Mouse (Mus musculus): ENCODE data around the gene Sh3gl2.

Gene Sh3gl2

GRCm38 (mm10) chr4:85205071-85205635 is at the start of gene Sh3gl2:
Gene Sh3gl2, plus strand, starts transcription at chr4:85205126.
- peak; percentile 76 for DNase-seq

GRCm38 (mm10) chr4:85161156-85161555 is 43.8 kb upstream of the Sh3gl2 start:
- no peak for DNase-seq

DNA sequence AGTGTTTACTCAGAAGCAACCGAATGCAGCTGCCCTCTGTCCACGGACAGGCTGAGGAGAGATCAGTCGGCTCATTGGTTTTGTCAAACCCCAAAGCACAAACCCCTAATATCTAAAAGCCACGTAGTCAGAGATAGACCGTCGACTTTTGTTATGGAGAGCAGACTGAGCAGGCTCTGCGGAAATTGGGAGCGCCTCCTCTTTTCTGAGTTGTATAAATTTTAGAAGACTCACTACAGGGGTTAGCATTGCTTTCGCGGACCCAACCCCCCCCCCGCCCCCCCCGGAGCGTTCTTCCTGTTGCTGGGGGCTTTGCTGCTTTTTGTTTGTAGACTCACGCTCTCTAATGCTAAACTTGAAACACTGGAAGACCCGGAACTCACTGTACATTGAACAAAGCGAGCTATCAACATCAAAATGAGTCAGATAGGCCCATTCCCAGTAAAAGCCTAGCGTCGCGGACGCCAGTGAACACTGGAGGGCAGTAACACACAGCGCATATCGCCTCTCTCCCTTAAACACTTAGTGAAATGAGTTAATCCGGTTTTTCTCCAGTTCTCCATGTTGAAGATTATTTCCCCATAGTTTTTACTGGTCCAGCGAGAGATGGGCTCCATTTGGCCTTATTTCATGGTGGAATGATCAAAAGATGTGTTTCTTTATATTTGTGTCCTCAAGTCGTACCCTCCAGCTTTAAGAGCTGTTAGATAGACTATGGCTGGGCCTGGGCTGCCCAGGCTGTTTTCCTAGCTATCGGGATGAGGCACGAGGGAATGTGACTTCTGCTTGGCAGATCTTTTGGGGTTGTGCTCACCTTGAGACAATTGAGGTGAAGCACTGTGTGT is 42.2 kb upstream of the Sh3gl2 start:
- DNase-seq, result peak; percentile 20

DNA sequence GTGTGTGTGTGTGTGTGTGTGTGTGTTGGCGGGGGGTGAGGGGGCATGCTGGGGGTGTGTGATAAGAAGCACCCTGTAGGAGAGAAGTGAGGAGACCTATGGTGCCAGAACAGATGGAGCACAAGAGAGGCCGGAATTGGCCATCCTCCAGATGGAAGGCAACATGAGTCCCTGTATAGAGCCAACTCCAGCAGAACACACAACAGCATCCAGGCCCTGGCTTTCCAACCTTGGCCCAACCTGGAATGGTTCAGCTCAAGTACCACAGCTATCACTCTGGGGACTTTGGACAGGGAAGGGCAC is 41.7 kb upstream of the Sh3gl2 start:
- no peak for DNase-seq

- no peak for DNase-seq
These were observed 36.9 kb upstream of the Sh3gl2 start for GRCm38 (mm10) chr4:85168001-85168400.

GRCm38 (mm10) chr4:85175466-85175865 is 29.5 kb upstream of the Sh3gl2 start:
- peak; percentile 54 for DNase-seq

DNA sequence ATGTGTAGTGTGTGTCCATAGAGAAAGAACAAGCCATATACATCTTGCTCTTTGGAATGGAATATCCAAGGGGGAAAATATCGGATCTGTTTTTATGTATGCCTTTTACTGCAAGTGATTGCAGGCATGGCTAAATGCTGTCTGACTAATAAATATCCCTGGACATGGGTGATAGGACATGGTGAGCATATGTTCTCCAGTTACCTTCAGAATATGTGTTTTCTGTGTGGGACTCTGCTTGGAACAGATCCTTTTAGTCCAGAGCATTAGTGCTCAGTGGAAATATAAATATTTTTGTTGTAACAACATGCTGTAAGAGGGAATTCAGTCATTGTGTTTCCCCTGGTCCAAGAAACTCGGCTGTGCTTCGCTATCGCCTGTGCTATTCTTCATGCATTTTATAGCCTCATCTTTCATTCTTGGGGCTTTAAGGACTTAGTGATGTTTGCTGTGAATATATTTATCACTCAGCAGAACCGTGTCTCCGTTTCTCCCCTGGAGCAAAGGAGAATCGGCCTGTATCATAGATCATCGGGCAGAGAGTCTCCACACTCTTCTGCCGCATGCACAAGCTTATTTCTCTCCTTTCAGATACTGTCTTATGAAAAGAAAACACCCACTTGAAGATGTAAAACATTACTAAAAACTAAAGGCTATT is 26.4 kb upstream of the Sh3gl2 start:
- DNase-seq, result no peak

DNA sequence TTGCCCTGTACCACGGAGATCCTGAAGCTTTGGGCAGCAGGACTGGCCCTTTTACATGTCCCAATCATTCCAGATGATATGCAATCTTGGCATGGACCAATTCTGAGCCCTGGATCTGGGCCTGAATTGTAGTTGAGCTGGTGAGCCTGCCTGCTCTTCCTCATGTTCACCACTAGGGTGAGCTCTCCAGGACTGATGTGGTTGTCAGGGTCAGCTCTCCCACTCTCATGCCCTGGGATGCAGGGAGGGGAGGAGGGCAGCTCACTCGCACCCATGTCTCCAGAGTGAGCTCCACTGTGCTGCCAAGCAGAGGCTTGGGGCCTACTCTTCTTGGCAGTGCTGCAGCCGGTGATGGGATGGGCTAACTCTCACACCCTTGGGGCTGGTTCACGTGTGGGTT is 18.9 kb upstream of the Sh3gl2 start:
- DNase-seq, result no peak

- peak; percentile 69 for DNase-seq
These were observed 8.7 kb upstream of the Sh3gl2 start for GRCm38 (mm10) chr4:85196201-85196600.

- no peak for DNase-seq
These were observed 6.5 kb upstream of the Sh3gl2 start for GRCm38 (mm10) chr4:85198431-85198830.

- no peak for DNase-seq
These were observed 2.3 kb upstream of the Sh3gl2 start for GRCm38 (mm10) chr4:85202582-85202981.

- DNase-seq, result peak; percentile 14
These were observed 798 bp downstream of the Sh3gl2 start for GRCm38 (mm10) chr4:85205636-85206211.

DNA sequence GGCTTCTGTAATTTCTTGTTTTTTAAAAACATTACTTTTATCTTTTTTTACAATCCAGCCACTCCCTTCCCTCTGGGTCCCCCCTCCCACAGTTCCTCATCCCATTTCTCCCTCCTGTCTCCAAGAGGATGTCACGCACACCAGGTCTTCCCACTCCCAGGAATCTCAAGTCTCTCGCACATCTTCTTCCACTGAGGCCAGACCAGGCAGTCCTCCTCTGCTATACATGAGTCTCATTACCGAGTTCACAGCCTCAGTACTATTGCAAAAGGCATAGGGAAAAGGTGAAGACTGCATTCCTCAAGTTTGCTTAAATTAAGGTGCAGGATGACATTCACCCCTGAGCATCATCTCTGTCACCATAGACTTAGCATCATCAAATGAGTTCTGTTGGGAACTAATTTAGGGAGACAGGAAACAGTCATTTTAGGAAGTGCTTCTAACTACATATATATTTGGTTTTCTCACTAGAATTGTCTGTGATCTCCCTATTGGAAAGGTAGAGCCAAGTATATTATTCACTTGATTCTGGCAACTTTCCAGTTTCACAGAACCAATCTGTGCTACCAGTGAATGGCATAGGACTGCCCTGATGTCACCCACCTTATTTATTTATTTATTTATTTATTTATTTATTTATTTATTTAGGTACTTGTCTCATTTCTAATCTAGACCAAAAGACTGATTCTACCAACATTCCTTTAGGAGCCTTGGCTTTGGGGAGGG is 1.9 kb downstream of the Sh3gl2 start:
- no peak for DNase-seq

GRCm38 (mm10) chr4:85207515-85207914 is 2.6 kb downstream of the Sh3gl2 start:
- no peak for DNase-seq

- DNase-seq, result no peak
These were observed 3.6 kb downstream of the Sh3gl2 start for GRCm38 (mm10) chr4:85208531-85208930.

DNA sequence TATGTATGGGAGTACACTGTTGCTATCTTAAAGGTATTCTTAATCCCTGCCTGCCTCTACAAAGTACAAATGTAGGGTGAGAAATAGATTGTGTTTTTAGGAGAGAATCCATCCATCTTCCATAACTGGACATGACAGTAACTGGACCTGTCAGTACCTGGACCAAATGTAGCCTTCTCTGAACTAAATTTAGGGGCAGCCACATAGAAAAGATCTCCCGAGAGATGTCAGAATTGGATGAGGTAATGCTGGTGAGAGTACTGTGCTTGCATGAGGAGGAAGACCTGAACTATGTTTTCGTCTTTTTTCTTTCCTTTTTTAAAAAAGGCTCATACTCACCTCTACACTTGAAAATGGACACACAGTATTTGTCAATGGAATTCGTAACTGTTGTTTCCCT is 6.0 kb downstream of the Sh3gl2 start:
- DNase-seq, result no peak

- no peak for DNase-seq
These were observed 12.1 kb downstream of the Sh3gl2 start for GRCm38 (mm10) chr4:85217003-85217402.

- DNase-seq, result no peak
These were observed 17.8 kb downstream of the Sh3gl2 start for GRCm38 (mm10) chr4:85222716-85223115.

DNA sequence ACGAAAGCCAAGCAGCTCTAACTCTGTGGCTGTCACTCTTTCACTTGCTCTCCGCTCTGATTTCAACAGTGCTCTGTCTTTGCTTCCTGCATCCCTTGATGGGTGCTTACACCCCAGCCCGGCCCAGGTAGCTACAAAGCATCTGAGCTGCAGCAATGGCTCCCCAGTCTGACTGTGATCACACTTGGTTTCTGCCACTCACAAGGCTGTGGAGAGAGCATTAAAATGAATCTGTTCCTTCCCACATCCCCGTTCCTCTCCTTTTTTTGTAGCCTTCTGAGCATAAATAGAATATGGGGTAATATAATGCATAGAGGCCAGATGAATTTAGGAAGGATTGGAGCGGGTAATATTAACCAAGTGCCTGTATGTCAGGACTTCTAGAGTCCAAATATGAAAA is 21.8 kb downstream of the Sh3gl2 start:
- DNase-seq, result no peak

- DNase-seq, result no peak
These were observed 23.0 kb downstream of the Sh3gl2 start for GRCm38 (mm10) chr4:85227664-85228588.

GRCm38 (mm10) chr4:85228589-85228948 is 23.6 kb downstream of the Sh3gl2 start:
- no peak for DNase-seq
